19 mouse cellular contexts compared by ENCODE assay signal in genomic region chr3:136674486-136674885, GRCm38 (mm10). TPM values are rescaled to one million over a fixed set of nuclear protein-coding genes. Genes with fewer than 3 reads are reported as not detected.
DNase-seq lines count a peak whose midpoint lies in the region; ATAC-seq and TF ChIP-seq lines count a peak whose summit lies in the region.
"Had no signal": no experiment of that assay in that cellular context is flagged by ENCODE, and none has a peak within 500 bp of the region (broad histone marks: within the 10 kb centered on the region; RNA-seq: fewer than 3 reads in every experiment).

No protein-coding gene starts in this region.

- 24% methylated on average over 5 of the region's 5 CpGs for WGBS in liver, adult 2 months
- WGBS in liver, embryonic 12.5 days (ENCODE audit: insufficient replicate concordance), result 77% methylated on average over 5 of the region's 5 CpGs
- 58% methylated on average over 5 of the region's 5 CpGs for WGBS in hindbrain, embryonic 14.5 days
- 52% methylated on average over 5 of the region's 5 CpGs for WGBS in neural tube, embryonic 14.5 days

- peak overlapping the region; percentile 98 for H3K27ac ChIP-seq in gastrocnemius, adult 2 months
- H3K27ac ChIP-seq in liver, adult 2 months (replicated peaks; ENCODE audit: insufficient read depth, low read depth, low read length), result no peak overlapping the region
- H3K27ac ChIP-seq in liver, embryonic 12.5 days, result no peak overlapping the region
- H3K27ac ChIP-seq in hindbrain, embryonic 14.5 days, result no peak overlapping the region
- H3K27ac ChIP-seq in neural tube, embryonic 14.5 days (ENCODE audit: low read depth, low read length), result no peak overlapping the region
- H3K27ac ChIP-seq: kidney, embryonic 15.5 days had no signal

- ATAC-seq in liver, embryonic 12.5 days, result no peak
- ATAC-seq in hindbrain, embryonic 14.5 days (ENCODE audit: low FRiP score), result no peak
- ATAC-seq in neural tube, embryonic 14.5 days (ENCODE audit: low read depth), result no peak
- ATAC-seq: forebrain, embryonic 14.5 days had no signal

- no peak overlapping the region for H3K9ac ChIP-seq in liver, adult 2 months (ENCODE audit: low read depth, low read length)
- no peak overlapping the region for H3K9ac ChIP-seq in liver, embryonic 12.5 days
- H3K9ac ChIP-seq in hindbrain, embryonic 14.5 days, result no peak overlapping the region
- H3K9ac ChIP-seq in neural tube, embryonic 14.5 days (replicated peaks; ENCODE audit: low read depth, low read length), result no peak overlapping the region
- H3K9ac ChIP-seq: kidney, embryonic 15.5 days had no signal

- H3K36me3 ChIP-seq in liver, adult 2 months (ENCODE audit: control insufficient read depth, insufficient read depth, low read length), result no peaks in the 10 kb centered on the region
- H3K36me3 ChIP-seq in liver, embryonic 12.5 days, result no peaks in the 10 kb centered on the region
- no peaks in the 10 kb centered on the region for H3K36me3 ChIP-seq in hindbrain, embryonic 14.5 days (replicated peaks; ENCODE audit: control insufficient read depth, insufficient read depth)
- H3K36me3 ChIP-seq in neural tube, embryonic 14.5 days (ENCODE audit: control insufficient read depth, insufficient read depth, low read length), result no peaks in the 10 kb centered on the region
- H3K36me3 ChIP-seq: kidney, embryonic 15.5 days had no signal

- DNase-seq in gastrocnemius, adult 2 months, result no peak
- DNase-seq in gastrocnemius, adult 18-20 months (ENCODE audit: low spot score), result no peak
- DNase-seq in liver, adult 2 months (ENCODE audit: extremely low read depth, low read depth, low spot score), result peak; percentile 67
- DNase-seq in hindbrain, embryonic 14.5 days (ENCODE audit: low spot score), result no peak
- no peak for DNase-seq in thymus, postnatal 10 days (ENCODE audit: low spot score in 2 of 2)
- DNase-seq in heart, adult 11 months, result no peak
- DNase-seq: adrenal gland, postnatal 36 days; cerebellum, adult 9-11 months; heart, postnatal 14 days; kidney, postnatal 4 days; lung, postnatal 10 days; retina, postnatal 1 day; right cerebral cortex, postnatal 4 days had no signal

- H3K27me3 ChIP-seq in liver, adult 2 months (ENCODE audit: control insufficient read depth, insufficient read depth, low read length), result no peaks in the 10 kb centered on the region
- H3K27me3 ChIP-seq in liver, embryonic 12.5 days (replicated peaks), result no peaks in the 10 kb centered on the region
- no peaks in the 10 kb centered on the region for H3K27me3 ChIP-seq in hindbrain, embryonic 14.5 days (ENCODE audit: control insufficient read depth, insufficient read depth, low read length)
- H3K27me3 ChIP-seq in neural tube, embryonic 14.5 days (ENCODE audit: control insufficient read depth, insufficient read depth, low read length), result no peaks in the 10 kb centered on the region
- H3K27me3 ChIP-seq: kidney, embryonic 15.5 days had no signal

- intact Hi-C loops in gastrocnemius, adult 2 months (cut with DNase I), result loop anchor here (5.0 kb wide), 2 partner anchors 33 to 93 kb away; no protein-coding TSS in a partner anchor

- H3K9me3 ChIP-seq in liver, embryonic 12.5 days (replicated peaks), result no peaks in the 10 kb centered on the region
- H3K9me3 ChIP-seq in hindbrain, embryonic 14.5 days (ENCODE audit: control insufficient read depth, low read length), result no peaks in the 10 kb centered on the region
- no peaks in the 10 kb centered on the region for H3K9me3 ChIP-seq in neural tube, embryonic 14.5 days (ENCODE audit: control insufficient read depth, low read length)
- H3K9me3 ChIP-seq: kidney, embryonic 15.5 days had no signal

- H3K4me1 ChIP-seq in liver, adult 2 months (ENCODE audit: control insufficient read depth, insufficient read depth, low read length), result peaks cover 24% of the 10 kb centered on the region
- peaks cover 22% of the 10 kb centered on the region for H3K4me1 ChIP-seq in liver, embryonic 12.5 days
- peaks cover 40% of the 10 kb centered on the region for H3K4me1 ChIP-seq in hindbrain, embryonic 14.5 days (replicated peaks; ENCODE audit: control insufficient read depth, insufficient read depth, low read length)
- peaks cover 30% of the 10 kb centered on the region for H3K4me1 ChIP-seq in neural tube, embryonic 14.5 days (ENCODE audit: control insufficient read depth, insufficient read depth, low read length)

- no peak for TF ChIP-seq POLR2A in liver, adult 2 months (IDR thresholded peaks at IDR 0.05; ENCODE audit: extremely low read depth, insufficient read depth, low read length)

- TF ChIP-seq CTCF in gastrocnemius, adult 2 months (IDR thresholded peaks at IDR 0.05), result no peak
- no peak for TF ChIP-seq CTCF in liver, adult 2 months (IDR thresholded peaks at IDR 0.05; ENCODE audit: low read depth, low read length)

- H3K4me3 ChIP-seq in gastrocnemius, adult 2 months, result peak overlapping the region; percentile 17; the same call in 1 of the 2 replicates
- no peak overlapping the region for H3K4me3 ChIP-seq in liver, adult 2 months (ENCODE audit: insufficient read depth, low read depth, low read length)
- H3K4me3 ChIP-seq in liver, embryonic 12.5 days, result no peak overlapping the region
- H3K4me3 ChIP-seq in hindbrain, embryonic 14.5 days (replicated peaks; ENCODE audit: low read length), result no peak overlapping the region
- H3K4me3 ChIP-seq in neural tube, embryonic 14.5 days (ENCODE audit: low read depth, low read length), result no peak overlapping the region
- H3K4me3 ChIP-seq: kidney, embryonic 15.5 days; myocyte had no signal

- no peak overlapping the region for H3K4me2 ChIP-seq in liver, embryonic 12.5 days
- H3K4me2 ChIP-seq in hindbrain, embryonic 14.5 days (replicated peaks), result peak overlapping the region; percentile 28
- peak overlapping the region; percentile 7; the same call in 1 of the 2 replicates for H3K4me2 ChIP-seq in neural tube, embryonic 14.5 days (ENCODE audit: low read depth, low read length)
- H3K4me2 ChIP-seq: heart, embryonic 11.5 days; kidney, embryonic 15.5 days had no signal

- H3K79me2 ChIP-seq in liver, adult 2 months (ENCODE audit: control insufficient read depth, insufficient read depth, low read length), result peaks cover 23% of the 10 kb centered on the region

RNA-seq across cellular contexts. Expression of gene Ppp3ca, which starts 4.6 kb away (rescaled TPM):
- 100 to 1,000 TPM; 152 to 154 TPM for total RNA-seq in gastrocnemius, adult 2 months (2021)
- total RNA-seq in gastrocnemius, adult 18-20 months (2021), result 100 to 1,000 TPM; 160 to 203 TPM
- 21.7 and 23.0 TPM in 2 replicates for total RNA-seq in liver, adult 2 months (2014; rRNA removed)
- polyA plus RNA-seq in liver, adult 2 months (2012; rRNA removed), result 9.0 and 9.8 TPM in 2 replicates
- 25.3 and 27.8 TPM in 2 replicates for polyA plus RNA-seq in liver, embryonic 12.5 days (2016; fragmentation: Nextera tagmentation; extraction: Ambion mirVana)
- 181 and 205 TPM in 2 replicates for polyA plus RNA-seq in hindbrain, embryonic 14.5 days (2014; fragmentation: Nextera tagmentation; extraction: Ambion mirVana)
- polyA plus RNA-seq in neural tube, embryonic 14.5 days (2014; fragmentation: Nextera tagmentation; extraction: Ambion mirVana), result 197 and 215 TPM in 2 replicates
